Mouse (Mus musculus): ENCODE measurements around the gene Ankra2. TPM values are rescaled to one million over a fixed set of nuclear protein-coding genes. Genes with fewer than 3 reads are reported as not detected.

The Ankra2 gene
- total RNA-seq, 2 experiments from 2014 or later = 35.3 to 36.2 TPM

DNA sequence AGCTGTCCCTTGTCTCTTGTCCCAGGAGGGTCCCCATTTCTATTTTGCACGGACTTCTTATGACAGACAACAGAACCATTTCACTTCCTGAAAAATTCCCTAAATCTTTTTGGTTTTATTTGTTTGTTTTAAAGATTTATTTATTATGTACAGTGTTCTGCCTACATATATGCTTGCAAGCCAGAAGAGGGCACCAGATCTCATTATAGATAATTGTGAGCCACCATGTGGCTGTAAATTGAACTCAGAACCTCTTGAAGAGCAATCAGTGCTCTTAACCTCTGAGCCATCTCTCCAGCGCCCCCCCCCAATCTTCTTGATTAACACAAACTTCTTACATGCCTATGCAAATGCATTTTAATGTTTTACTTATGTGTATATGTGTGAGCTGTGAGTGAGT, 27.8 kb downstream of the Ankra2 start:
- no peak for DNase-seq (ENCODE audit: low spot score in 2 of 2)

DNA sequence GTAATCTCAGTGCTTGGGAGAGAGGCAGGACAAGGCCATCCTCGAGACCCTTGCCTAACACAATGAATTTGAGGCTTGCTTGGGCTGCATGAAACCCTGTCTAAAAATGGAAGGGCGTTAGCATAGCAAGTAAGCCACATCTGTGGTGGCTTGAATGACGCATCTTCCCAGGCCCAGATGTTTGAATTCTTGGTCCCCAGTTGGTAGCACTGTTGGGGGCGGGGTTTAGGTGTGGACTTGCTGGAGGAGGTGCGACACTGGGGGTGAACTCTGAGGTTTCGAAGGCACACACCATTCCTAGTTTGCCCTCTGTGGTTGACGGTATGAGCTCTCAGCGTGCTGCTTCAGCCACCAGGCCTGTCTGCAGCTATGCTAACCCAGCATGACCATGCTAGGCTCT, 28.8 kb downstream of the Ankra2 start:
- DNase-seq (ENCODE audit: low spot score in 2 of 2) = no peak

DNA sequence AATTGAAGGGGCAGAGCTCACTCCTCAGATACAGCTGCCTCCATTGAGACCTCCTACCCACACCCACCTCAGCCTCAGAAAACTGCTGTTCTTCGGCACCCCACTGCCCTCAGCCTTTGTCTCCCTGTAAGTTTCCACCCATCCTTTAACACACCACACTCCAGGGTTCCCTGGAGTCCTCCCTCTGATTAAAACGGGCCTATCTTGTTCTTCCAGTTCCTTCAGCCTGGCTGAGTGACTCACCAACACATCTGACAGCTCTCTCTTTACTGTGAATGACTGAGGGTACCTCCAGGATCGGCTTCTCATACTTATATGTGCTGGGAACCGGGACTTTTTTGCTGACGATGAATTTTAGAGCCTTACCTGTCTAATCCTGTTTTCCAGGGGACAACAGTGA, 33.2 kb downstream of the Ankra2 start:
- no peak for DNase-seq (ENCODE audit: low spot score in 2 of 2)

DNA sequence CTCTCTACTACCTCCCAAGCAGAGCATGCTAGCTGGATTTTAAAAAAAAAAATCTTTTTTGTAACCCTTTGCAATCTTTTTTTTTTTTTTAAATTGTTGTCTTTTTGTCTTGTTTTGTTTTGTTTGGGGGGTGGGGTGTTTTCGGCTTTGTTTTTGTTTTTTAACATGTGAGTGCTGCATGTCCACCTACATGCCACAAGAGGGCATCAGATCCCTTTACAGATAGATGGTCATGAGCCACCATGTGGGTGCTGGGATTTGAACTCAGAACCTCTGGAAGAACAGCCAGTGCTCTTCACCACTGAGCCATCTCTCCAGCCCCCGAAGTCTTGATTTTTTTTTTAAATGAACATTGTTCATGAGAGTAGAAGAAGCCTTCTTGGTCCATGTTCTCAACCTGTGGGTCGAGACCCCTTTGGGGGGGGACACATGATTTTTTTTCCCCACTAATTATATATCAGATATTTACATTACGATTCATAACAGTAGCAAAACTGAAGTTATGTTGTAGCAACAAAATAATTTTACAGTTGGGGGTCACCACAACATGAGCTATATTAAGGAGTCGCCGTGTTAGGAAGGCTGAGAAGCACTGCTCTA, 35.1 kb downstream of the Ankra2 start:
- no peak for DNase-seq (ENCODE audit: low spot score in 2 of 2)

DNA sequence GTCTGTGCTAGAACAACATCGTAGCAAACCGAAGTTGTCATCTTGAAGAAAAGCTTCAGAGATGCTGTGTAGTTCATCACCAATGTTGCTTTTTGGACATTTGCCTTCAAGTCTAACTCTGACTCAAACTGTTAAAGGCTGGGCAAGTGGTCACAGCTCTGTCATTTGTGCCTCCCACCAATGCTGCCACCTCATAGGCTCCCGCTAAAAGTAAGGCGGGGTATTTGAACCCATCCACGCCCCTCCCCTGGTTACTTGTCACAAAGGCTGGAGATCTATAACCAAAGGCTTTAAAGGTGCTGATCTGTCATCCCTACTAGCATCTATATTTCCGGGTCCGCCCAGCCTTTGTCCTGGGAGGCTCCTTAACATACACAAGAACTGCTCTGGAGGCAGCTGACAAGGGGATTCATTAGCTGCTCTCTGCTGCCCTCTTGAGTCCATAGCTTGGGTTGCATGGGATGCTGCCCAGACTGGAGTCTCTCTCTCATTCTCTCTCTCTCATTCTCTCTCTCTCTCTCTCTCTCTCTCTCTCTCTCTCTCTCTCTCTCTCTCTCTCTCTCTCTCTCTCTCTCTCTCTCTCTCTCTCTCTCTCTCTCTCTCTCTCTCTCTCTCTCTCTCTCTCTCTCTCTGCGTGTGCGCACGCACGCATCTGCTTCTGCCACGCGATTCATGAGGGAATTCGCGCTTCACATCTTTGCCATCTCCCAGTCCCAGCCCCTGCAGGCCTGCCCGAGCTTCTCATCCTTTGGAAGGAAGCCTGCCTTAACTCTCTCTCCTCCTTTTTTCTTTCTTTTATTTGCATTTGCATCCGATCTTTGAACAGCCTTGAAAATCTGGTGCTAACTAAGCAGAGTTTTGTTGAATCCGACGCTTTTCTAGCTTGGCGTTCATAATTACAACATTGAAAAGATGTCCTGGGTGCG, 36.2 kb downstream of the Ankra2 start:
- peak; percentile 36 to 58 for DNase-seq (ENCODE audit: low spot score in 2 of 2)

DNA sequence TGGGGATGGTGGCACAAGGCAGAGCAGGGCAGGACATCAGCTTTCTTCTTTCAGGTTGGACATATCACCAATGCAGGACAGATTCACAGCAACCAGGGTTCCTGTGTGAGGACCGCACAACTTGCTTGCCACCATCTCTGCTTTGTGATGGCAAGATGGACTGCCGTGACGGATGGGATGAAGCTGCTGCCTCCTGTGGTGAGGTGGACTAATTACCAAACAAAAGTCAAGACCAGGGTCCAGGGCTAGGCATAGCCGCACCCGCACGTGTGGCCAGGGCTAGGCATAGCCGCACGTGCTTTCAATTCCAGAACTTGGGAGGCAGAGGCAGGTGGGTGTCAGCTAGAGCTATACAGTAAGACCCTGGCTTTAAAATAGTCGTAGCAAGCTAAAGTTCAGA, 42.4 kb downstream of the Ankra2 start:
- DNase-seq (ENCODE audit: low spot score in 2 of 2) = no peak

DNA sequence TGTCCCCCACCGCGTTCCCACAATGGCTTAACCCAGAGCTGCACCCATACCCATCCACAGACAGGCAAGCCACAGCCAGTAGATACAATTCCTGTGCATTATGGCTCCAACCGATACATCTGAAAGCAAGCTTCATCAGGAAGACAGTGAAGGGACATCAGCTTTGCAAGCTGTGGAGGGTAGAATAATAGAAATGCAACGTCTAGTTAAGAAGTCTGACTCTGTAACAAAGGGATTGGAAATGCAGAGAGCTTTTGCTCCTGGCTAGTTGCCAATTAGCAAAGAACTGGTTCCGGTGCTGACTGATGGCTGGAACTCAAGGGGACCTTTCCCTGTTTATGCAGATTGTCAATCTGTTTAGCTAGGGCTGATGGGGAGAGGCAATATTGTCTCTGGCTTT, 43.5 kb downstream of the Ankra2 start:
- no peak for DNase-seq (ENCODE audit: low spot score in 2 of 2)

DNA sequence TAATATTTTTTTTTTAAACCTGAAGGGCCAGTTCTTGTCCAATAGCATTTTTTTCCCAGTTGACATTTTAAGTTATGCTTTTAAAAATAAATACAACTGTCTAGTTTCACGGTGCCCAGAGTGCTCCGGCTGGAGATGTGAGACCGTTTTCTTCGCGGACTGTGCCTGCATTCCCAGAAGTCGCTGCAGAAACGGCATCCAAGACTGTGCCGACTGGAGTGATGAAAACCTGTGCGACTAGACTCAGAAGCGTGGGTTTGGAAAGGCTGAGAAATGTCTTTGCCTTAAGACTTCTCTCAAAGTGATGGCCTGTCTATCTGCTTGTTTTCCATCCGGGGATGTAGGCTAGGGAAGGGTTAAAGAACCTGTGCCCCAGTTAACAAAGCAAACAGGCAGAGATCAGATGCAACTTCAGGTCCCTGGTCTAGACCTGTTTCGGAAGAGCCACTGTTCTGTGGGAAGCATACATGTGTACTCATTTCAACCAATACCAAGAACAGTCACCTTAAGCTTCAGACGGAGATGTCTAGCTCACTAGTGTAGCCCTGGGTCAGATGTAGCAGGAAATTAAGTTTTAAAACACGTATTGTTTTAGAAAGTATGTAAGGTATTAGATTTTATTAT, 44.1 kb downstream of the Ankra2 start:
- DNase-seq (ENCODE audit: low spot score in 2 of 2) = no peak

DNA sequence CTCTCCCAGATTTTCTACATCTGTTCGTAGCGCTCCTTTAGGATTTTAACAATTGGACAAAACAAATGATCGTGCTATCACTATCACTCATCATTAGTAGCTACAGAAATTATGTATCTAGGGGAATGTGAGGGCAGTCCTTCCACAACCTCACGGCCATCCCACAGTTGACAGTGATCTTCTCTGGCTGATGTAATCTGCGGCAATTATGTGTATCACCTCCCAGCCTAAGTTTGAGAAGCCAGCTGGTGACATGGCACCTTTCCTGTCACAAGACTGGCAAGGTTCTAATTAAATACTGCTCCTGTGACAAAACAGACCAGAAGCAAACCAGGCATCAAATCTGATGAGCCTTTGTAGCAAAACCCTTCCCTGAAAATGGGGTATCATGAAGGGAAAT, 45.1 kb downstream of the Ankra2 start:
- DNase-seq (ENCODE audit: low spot score in 2 of 2) = no peak

DNA sequence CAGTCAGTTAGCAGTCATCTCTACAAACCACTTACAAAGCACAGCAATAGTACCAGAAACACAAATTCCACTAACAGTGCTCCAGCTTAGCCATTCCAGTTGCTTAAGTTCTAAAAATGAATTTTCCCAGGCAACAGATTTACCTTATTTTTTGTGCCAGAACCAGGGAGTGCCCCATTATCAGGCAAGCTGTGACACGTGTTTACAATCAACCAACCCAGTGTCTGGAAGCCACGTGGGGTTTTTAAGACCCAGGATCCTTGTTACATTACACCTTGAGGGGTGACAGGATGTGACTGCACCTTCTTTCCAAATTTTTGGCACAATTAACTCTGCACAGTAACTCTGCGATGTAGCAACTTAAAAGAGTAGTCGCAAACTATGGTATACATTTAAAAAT, 45.9 kb downstream of the Ankra2 start:
- no peak for DNase-seq (ENCODE audit: low spot score in 2 of 2)

DNA sequence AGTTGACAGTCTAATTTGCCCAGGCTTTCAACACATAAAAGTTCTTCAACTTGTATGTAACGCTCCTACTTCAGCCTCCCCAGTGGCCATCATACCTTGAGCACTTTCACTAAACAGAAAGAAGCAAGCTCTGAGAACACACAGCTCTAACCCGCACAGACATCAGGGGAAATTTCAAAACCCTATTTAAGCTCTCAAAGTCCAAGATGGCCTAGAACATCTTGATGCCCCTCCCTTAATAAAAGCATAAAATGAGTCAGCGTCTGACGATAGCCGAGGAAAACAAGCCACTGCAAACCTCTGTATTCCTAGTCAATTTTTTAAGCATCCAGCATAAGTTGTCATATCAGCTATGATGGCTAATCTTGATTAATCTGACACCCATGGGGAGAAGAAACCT, 48.7 kb downstream of the Ankra2 start:
- DNase-seq (ENCODE audit: low spot score in 2 of 2) = no peak

DNA sequence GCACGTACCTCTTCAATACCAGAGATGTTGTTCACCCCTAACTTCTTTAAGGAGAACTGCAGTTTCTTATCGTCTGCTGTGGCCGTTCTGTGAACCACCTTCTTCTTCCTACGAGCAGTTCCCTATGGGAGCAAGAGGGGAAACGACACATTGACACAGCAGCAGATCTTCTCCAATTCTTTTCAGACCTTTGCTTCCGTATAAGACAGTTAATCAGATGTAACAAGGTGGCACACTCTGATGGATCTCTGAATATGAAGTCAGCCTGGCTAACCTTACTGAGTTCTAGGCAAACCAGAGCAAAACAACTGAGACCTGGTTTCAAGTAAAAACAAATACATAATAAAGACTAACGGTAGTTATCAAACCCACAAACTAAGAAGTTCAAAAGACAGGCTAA, 50.8 kb downstream of the Ankra2 start:
- no peak for DNase-seq (ENCODE audit: low spot score in 2 of 2)

DNA sequence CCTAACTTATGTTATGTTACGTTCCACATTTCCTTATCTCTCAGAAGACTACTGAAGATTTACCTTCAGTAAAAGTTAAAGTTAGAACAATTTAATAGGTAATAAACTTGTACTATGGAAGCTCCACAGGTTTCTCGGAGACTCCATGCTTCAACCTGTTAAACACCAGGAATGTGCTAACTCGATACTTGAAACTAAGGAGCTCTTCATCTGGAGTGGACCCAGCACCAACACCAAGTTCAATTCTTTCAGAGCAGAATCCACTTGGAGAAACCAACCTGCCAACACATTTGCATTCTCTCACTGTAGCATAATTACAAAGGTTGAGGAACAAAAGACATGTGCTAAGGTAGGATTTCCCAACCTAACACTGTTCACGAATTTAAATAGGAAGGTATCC, 52.2 kb downstream of the Ankra2 start:
- DNase-seq (ENCODE audit: low spot score in 2 of 2) = no peak

DNA sequence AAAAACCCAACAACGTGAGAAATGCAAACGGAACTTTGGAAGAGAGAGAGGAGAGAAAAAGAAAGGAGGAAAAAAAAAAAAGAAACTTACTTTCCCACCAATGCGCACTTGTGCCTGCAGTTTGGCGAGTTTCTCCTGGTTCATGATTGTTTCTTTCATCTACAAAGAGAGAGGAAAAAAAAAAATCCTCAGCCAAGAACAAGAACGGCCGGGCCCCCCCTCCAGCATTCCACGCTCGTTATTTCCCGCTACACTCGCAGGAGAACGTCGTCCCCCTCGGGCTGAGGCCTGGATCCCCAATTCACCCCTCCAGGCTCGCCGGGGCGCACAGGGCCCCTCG, 53.2 kb downstream of the Ankra2 start:
- DNase-seq (ENCODE audit: low spot score in 2 of 2) = no peak

DNA sequence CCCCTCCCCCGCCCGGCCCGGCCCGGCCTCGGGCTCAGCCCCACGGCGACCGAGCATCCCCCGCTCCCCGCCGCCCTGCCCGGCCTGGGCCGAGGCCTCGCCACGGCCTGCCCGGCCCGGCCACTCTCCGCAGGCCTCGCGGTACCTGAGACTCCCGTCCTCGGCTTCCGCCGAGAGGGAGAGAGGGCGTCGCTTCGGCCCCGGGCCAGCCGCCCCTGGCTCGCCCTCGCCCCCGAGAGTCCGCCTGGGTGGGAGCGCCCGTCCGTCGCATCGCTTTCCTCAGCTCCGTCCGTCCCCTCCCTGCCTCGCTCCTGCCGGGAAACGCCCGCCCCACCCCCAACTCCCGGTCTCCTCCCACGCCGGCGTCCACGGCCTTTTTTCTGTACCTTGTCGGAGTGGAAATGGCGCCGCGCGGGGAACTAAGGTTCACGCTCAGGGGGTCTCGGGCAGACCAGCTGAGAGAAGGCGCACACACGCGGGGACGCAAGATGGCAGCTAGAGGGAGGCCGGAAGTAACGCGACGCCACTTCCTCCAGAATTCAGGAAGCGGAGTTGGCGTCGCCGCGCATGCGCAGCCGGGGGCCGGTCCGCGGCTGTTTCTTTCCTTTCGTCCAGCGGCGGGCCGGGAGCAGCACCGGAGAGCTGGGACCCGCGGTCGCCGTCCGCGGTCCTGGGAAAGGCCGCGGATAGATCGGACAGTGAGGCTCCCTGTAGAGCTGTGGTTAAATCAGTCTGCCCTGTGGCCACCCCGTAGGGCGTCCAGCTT, 53.8 kb downstream of the Ankra2 start, which contains the start of gene Btf3:
Gene Btf3 (minus strand): TSS at position 527 of the 766 bp plus-strand sequence.
- DNase-seq (ENCODE audit: low spot score in 2 of 2) = peak; percentile 87

DNA sequence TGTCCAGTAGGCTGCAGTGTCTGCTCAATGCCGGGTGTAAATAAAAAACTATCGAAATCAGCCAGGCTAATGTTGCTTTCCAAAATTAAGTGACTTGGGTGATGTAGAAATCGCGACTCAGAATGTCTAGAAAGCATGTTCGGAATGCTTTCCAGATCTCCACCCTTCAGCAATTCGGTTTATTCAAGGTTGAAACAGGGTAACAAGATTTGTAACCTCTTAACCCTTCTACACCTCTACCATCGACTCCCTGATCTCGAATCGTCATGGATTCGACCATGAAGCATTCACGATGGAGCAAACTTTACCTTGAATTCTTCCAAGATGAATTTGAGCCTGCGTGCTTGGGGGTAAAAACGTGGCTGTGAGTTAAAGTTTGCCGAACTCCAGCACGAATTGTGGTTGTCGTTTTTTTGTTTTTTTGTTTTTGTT, 54.4 kb downstream of the Ankra2 start:
- no peak for DNase-seq (ENCODE audit: low spot score in 2 of 2)

DNA sequence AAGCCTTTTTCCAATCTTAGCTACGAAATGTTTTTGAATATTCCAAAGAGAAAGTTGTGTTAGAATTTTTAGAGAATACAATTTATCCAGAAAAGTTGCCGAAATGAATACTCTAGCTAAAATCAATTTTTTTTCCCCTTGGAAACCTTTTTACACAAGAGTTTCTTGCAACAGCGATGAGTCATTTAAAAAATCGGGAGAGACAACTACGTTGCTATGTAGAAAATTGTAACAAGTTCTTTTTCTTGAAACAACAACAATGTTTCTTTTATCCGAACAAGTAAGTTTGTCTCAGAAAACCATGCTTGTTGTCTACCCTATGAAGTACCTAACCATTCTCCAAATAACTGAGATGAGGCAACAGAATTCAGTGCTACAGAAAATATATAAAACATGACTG, 55.0 kb downstream of the Ankra2 start:
- DNase-seq (ENCODE audit: low spot score in 2 of 2) = no peak
